Mouse (Mus musculus) urinary bladder, postnatal 14 days (tissue): Measurements from ENCODE around the gene Sash3.
A peak's percentile ranks its signal among the peaks of the same experiment; 100 is the strongest.
"Not testable (repeated sequence)": the region's sequence is repeated elsewhere in the genome, so short reads cannot be mapped to it uniquely, and the experiment has no call there.

ENCODE experiments used
- DNase-seq: peaks from one replicate; pipeline ENCODE4 v3.0.0; 2021; ENCODE audit warnings: low spot score

Sash3 gene

DNA sequence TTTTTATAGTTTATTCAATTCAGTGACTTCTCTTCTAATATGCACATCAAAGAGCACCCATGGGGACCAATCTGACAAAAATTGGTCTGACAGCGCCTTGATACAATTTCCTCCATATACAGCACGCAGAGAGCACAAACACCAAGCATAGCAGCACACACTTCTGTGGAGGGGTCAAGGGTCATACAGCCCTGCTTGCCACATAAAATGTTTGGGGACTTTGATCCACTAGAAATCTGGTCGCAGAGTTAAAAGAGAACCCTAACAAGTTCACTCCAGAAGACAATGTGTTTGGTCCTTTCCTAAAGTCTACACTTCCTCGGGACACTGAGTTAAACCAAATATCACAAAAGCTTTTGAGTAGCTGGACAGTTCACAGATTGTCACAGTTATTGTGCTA, 56.8 kb downstream of the Sash3 start:
- no peak for DNase-seq

DNA sequence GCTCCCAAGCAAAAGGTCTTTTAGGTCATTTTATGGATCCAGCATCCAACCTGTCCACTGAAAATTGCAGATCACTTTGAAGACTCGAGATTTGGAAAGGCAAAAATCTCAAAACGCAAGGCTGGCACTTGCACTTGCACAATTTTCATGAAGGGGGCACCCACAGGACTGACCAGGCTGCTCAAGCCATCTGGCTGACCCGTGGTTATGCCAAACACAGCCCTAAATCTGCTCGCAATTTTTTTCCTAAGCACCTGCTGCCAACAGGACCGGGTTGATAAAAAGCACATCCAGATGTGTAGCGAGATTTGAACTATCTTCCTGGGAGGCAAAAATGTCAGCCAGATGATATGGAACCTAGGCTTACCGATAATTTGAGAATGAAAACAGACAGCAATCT, 57.5 kb downstream of the Sash3 start:
- no peak for DNase-seq

DNA sequence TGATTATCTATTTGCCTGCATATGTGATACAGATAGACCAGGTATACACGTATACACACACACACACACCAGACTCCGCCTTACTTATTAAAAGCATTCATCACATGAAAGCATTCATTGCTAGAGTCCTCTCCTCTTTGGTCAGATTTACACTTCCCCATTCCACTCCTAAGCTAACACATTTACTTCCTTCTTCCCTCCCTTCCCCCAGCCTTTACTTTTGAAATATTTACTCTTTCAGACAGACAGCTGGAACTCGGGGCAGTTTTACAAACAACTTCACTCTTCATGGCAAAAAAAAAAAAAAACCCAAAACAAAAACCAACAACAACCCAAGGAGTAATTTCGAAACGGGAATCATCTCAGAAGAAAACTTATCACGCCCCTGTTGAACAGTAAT, 58.2 kb downstream of the Sash3 start:
- DNase-seq = no peak

DNA sequence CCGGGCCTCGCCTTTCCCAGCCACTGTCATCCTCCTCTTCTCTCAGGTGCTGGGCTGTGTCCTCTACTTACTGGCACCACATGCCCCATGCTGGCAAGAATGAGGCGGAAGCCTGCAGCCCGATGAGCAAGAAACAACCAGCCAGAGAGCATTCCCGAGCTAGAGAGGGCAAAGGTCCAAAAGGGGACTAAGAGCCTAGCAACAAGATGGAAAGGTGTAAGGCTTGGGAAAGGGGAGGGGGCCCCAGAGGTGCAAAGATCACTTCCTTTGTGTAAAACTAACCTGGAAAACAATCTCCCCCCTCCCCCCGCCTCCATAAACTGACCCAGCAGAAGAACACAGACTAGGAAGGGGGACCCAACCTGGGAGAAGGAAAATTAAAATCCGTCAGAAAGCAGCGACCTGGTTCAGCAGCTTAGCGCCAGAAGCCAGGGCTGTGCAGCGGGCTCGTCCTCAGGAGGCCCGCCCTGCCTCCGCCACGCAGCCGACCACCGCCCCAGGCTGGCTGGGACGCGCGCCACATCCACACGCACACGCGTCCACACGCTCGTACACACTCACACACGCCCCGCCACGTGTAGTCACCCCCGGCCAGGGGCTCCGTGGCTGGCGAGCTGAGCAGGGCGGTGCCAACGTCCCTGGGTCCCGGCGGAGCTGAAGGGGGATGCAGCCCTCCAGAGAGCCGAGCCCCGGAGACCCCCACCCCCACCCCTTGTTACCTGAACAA, 61.7 kb downstream of the Sash3 start:
- peak; percentile 13 for DNase-seq

DNA sequence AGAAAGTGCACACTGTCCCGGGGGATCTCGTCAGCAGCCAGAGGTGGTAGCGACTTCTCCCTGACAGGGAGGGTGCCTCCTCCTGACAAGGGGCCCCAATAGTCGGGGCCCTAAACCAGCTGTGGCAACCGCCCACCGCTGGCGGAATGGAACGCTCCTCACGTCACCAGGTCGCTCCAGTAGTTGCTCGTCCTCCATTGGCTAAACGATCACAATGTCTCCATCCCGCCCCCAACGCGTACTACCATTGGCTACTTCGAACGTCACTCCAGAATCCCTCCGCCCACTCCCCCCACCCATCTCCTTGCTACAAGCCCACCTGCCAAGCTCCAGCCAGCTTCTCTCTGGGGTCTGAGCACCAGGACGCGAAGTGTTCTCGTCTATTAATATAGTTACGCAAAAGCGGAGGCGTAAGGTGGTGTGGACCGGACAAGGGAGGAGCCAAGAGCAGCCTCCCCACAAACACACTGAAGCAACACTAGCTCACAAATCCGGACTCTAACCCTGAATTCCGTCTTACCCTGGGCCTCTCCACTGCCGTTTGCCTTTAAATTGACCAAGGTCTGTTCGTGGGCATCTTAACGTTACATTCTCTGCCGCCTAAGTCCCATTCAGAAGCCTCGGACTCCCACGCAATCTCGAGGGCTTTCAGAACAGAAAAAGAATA, 62.4 kb downstream of the Sash3 start, which contains the start of gene Zdhhc9:
Zdhhc9 (minus strand) TSS at position 360 of the 667 bp plus-strand sequence.
- peak; percentile 82 for DNase-seq

DNA sequence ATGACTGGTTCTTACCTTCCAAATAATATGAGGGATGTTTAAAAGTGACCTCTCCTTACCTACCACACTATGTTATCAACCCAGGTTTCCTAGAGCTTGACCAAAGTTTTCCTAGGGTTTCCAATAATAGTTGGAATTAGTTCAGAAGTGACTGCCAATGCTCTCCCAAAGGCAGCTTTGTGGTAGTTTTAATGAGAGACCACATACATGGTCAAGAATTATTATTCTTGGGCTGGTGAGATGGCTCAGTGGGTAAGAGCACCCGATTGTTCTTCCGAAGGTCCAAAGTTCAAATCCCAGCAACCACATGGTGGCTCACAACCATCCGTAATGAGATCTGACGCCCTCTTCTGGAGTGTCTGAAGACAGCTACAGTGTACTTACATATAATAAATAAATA, 63.5 kb downstream of the Sash3 start:
- DNase-seq = not testable (repeated sequence)
